Mouse (Mus musculus) heart, adult 9 months (tissue): ENCODE results near the gene Rpgrip1l.

Experiments used
- DNase-seq, 2 experiments: peaks; one replicate each; pipeline ENCODE4 v3.0.0; 2022; ENCODE audit warnings: low spot score in 2 of 2

Rpgrip1l gene

GRCm38 (mm10) chr8:91273493-91273892, 39.6 kb downstream of the Rpgrip1l start:
- DNase-seq, result no peak

- no peak for DNase-seq
These were observed 43.6 kb downstream of the Rpgrip1l start for GRCm38 (mm10) chr8:91269374-91269958.

GRCm38 (mm10) chr8:91264564-91264963, 48.5 kb downstream of the Rpgrip1l start:
- DNase-seq, result no peak

GRCm38 (mm10) chr8:91263939-91264338, 49.1 kb downstream of the Rpgrip1l start:
- no peak for DNase-seq

GRCm38 (mm10) chr8:91261598-91261997, 51.5 kb downstream of the Rpgrip1l start:
- no peak for DNase-seq

GRCm38 (mm10) chr8:91250966-91251365, 62.1 kb downstream of the Rpgrip1l start:
- DNase-seq, result no peak

- DNase-seq, result no peak
These were observed 63.1 kb downstream of the Rpgrip1l start for GRCm38 (mm10) chr8:91249758-91250466.

GRCm38 (mm10) chr8:91245821-91246454, 67.1 kb downstream of the Rpgrip1l start:
- DNase-seq, result no peak

GRCm38 (mm10) chr8:91242721-91243120, 70.3 kb downstream of the Rpgrip1l start:
- DNase-seq, result no peak

GRCm38 (mm10) chr8:91241873-91242519, 71.1 kb downstream of the Rpgrip1l start:
- no peak for DNase-seq

GRCm38 (mm10) chr8:91241371-91241770, 71.7 kb downstream of the Rpgrip1l start:
- no peak for DNase-seq

- DNase-seq, result no peak
These were observed 75.9 kb downstream of the Rpgrip1l start for GRCm38 (mm10) chr8:91237191-91237590.

GRCm38 (mm10) chr8:91234097-91234496, 79.0 kb downstream of the Rpgrip1l start:
- no peak for DNase-seq

GRCm38 (mm10) chr8:91227421-91227841, 85.6 kb downstream of the Rpgrip1l start:
- DNase-seq, result no peak

- no peak for DNase-seq
These were observed 88.8 kb downstream of the Rpgrip1l start for GRCm38 (mm10) chr8:91224227-91224626.

- no peak for DNase-seq
These were observed 91.2 kb downstream of the Rpgrip1l start for GRCm38 (mm10) chr8:91221841-91222240.

- no peak for DNase-seq
These were observed 94.8 kb downstream of the Rpgrip1l start for GRCm38 (mm10) chr8:91218271-91218670.

- DNase-seq, result no peak
These were observed 95.8 kb downstream of the Rpgrip1l start for GRCm38 (mm10) chr8:91217062-91217905.

GRCm38 (mm10) chr8:91214287-91214686, 98.8 kb downstream of the Rpgrip1l start:
- DNase-seq, result no peak

- DNase-seq, result no peak
These were observed 100.1 kb downstream of the Rpgrip1l start for GRCm38 (mm10) chr8:91212948-91213347.

- no peak for DNase-seq
These were observed 103.4 kb downstream of the Rpgrip1l start for GRCm38 (mm10) chr8:91209658-91210057.

GRCm38 (mm10) chr8:91207676-91208075, 105.4 kb downstream of the Rpgrip1l start:
- DNase-seq, result no peak
